Mouse (Mus musculus) inflammation-experienced regulatory T-cells, adult 16 weeks (primary cell): ENCODE data around the gene D11Wsu47e. TPM values are rescaled to one million over a fixed set of nuclear protein-coding genes. Genes with fewer than 3 reads are reported as not detected.

Experiments used
- polyA plus RNA-seq: library from polyadenylated mRNA; unstranded; fragments of 100-300 nt; shearing (Covaris generic); gene quantifications from one replicate; pipeline ENCODE4 v1.2.1, GENCODE M21; 2017

The D11Wsu47e gene
- 27.5 TPM for polyA plus RNA-seq

DNA sequence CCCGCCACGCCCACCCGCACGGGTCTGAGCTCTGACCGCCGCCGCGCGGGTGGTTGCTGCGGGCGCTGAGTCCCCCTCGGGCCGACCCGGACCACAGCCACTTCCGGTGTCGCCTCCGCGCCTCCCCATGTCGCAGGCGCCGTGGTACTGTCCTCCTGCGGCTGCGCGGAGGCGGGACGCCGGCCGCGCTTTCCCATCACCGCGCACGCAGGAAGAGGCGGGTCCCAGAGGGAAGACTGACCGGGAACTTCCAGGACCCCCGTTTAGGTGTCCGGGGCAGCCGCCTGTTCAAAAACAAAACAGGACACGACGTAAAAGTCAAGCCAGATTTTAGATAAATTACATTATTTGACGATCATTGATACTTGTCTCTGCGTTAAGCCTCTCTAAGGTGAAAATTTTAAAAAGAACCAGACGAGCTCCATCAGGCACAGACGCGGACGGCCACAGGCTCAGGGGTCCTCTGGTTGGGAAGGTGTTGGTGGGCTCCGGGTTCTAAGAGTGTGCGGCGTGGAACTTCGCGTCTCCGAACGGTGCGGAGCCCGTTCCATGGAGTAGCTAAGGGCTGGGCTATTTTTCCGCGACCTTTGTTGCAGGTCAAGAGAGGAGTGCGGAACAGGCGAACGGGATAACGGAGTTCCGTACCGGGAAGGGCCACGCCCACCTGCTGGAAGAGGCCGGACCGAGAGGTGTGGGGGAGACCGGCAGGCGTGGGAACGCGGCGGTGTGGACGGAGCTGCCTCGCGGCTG, at the start of gene D11Wsu47e, which contains the start of gene Fam104a:
Gene D11Wsu47e, plus strand, starts transcription at position 456 of the 750 bp plus-strand sequence.
Gene Fam104a, minus strand, starts transcription at position 199 of the 750 bp plus-strand sequence.

GRCm38 (mm10) chr11:113648690-113649352, 35.4 kb upstream of the D11Wsu47e start, which contains the start of gene Cog1:
Gene Cog1 (plus strand): TSS chr11:113649169.

DNA sequence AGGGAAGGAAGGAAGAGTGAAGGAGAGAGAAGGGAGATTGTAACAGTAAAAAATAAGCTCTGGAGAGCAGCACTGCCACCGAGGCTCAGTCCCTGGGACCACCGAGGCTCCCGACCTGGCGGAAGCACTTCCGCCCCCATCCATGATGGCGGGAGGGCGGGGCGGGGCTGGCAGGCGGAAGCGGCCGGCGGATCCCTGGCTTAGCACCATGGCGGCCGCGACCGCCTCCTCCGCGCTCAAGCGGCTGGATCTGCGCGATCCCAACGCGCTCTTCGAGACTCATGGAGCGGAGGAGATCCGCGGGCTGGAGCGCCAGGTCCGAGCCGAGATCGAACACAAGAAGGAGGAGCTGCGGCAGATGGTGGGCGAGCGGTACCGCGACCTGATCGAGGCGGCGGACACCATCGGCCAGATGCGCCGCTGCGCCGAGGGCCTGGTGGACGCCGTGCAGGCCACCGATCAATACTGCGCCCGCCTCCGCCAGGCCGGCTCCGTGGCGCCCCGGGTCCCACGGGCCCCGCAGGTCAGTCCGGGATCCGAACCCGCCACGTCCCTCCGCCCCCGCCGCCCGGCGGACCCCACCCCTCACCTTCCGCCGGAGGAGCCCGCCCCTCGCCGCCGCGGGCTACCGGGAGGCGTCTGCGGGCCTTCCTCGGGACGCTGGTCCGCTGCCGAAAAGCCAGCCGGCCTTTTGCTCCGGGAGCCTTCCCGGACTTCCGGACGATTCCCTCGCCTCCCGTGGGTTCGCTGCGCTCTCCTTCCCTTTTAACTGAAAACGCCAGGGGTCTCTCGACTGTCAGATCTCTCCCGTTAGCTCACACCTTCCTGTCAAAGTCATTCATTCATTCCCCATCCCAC, 34.6 kb upstream of the D11Wsu47e start, which contains the start of gene Slc39a11:
Gene Slc39a11, minus strand, starts transcription at position 727 of the 858 bp plus-strand sequence.

GRCm38 (mm10) chr11:113709731-113710256, 25.6 kb downstream of the D11Wsu47e start, which contains the start of gene Cpsf4l:
Gene Cpsf4l (minus strand): TSS chr11:113710017.

Other genes starting within 250 kb of the D11Wsu47e start
- gene Sstr2, start 65.1 kb upstream of the D11Wsu47e start, polyA plus RNA-seq, result not detected
- gene Cog1, start 35.2 kb upstream of the D11Wsu47e start, polyA plus RNA-seq, result 25.8 TPM
- 46.6 TPM for gene Slc39a11, start 34.3 kb upstream of the D11Wsu47e start, polyA plus RNA-seq
- gene Fam104a, start 257 bp upstream of the D11Wsu47e start, polyA plus RNA-seq, result 16.5 TPM
- gene Cpsf4l, start 25.6 kb downstream of the D11Wsu47e start, polyA plus RNA-seq, result not detected
- gene Cdc42ep4, start 67.5 kb downstream of the D11Wsu47e start, polyA plus RNA-seq, result 7.5 TPM